Mouse (Mus musculus) kidney, postnatal 36 days (tissue): ENCODE results near the gene Cask.
"Not testable (repeated sequence)": the region's sequence is repeated elsewhere in the genome, so short reads cannot be mapped to it uniquely, and the experiment has no call there.

Experiments
- DNase-seq, 2 experiments: peaks; one replicate each; pipeline ENCODE4 v3.0.0; 2021 to 2022; ENCODE audit warnings: mixed read lengths in 2 of 2

The Cask gene

GRCm38 (mm10) chrX:13851285-13851684, at the start of gene Cask:
Gene Cask (minus strand): TSS chrX:13851367.
- DNase-seq = peak in 1 of 2 experiments; percentile 14

DNA sequence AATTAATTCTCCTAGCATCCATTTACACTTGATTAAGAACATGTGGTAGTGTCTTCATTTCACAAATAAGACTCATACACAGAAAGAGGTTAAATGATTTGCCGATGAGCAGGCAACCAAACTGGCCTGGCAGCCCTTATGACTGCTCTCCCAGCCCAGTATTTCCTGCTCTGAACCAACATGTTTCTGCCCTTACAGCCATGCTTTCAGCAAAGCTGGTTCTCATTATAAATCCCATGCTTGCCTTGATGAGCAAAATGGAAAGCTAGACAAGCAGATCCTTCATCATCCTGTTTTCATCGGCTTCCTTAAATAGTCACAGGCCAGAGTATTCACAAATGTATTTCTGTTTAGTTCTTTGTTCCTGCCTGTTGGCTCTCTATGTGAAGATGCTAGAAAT, 38.8 kb upstream of the Cask start:
- DNase-seq = no peak

DNA sequence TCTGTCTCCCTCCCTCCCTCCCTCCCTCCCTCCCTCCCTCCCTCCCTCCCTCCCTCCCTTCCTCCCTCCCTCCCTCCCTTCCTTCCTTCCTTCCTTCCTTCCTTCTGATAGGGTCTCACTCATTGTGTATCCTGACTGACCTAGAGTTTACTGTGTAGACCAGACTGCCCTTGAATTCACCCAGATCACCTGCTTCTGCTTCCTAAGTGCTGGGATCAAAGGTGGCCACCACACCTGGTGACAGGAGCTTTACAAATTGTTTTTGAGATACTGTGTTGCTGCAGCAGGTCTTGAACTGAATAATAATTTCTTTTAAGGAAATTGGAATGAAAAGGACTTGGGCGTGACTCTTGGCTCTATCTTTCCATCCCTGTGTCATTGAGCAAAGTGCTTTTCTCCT, 33.2 kb upstream of the Cask start:
- DNase-seq = no peak

DNA sequence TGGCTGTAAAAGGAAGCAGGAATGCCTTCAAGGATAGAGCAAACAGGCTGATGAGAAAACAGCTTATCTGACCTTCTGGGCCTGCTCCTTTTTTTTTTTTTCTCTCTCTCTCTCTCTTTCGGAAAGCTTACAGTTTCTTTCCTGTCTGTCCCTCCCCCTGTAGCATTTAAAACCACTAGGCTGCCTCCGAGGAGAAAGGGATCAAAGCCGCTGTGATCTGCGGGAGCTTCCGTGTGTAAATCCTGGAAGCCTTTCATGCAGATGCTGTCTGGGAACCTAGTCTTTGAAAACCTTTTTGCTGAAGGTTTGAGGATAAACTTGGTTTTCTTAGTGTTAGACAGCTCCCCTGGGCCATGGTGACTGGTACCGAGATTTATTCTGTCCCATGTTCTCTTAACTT, 30.8 kb upstream of the Cask start:
- DNase-seq = no peak

DNA sequence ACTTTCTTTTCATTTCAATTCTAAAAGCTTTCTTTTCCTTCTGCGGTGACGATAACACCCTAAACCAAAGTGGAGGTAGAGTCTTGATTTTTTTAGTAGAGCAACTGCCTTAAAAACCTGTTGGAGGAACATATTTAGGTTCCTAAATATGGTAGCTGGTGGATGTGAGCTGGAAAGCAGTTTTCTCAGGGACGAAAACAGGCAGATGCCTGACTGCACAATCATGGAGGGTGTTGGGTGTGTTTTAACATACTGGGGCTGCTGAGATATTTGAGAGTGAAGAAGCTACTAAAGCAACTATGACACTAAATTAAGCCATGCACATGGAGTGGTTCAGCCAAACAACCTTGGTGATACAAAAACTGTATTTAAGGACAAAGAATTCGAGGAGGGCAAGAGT, 9.0 kb upstream of the Cask start:
- no peak for DNase-seq

DNA sequence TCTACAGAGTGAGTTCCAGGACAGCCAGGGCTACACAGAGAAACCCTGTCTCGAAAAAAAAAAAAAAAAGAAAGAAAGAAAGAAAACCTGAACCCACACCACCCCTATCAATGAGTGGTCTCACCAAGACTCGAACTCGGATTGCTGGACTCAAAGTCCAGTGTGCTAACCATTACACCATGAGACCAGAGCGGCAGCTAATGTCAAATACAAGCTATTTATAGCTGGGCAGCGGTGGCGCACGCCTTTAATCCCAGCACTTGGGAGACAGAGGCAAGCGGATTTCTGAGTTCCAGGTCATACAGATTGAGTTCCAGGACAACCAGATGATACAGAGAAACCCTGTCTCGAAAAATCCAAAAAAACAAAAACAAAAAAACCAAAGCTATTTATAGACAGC, 7.9 kb upstream of the Cask start:
- no peak for DNase-seq

DNA sequence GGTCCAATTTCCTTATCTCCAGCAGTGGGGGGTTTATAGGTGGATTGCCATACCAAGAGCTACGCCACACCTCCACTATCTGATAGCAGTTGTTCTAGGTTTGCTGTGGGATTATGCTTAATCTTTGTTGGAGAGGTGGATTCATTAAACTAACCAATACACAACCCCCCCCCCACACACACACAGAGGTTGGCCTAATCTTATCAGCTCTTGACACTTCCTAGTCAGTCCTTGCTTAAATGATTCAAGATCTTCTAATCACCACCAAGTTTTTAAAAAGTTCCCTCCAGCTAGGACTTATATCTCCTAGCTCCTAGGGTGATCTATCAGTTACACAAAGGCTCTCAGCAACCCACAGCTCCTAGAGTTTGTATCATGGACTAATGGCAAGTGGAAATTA, 2.7 kb downstream of the Cask start:
- DNase-seq = no peak

GRCm38 (mm10) chrX:13847502-13847851, 3.7 kb downstream of the Cask start:
- DNase-seq = peak in 1 of 2 experiments; percentile 20

GRCm38 (mm10) chrX:13846653-13847501, 4.3 kb downstream of the Cask start:
- peak; percentile 88 to 92 for DNase-seq

DNA sequence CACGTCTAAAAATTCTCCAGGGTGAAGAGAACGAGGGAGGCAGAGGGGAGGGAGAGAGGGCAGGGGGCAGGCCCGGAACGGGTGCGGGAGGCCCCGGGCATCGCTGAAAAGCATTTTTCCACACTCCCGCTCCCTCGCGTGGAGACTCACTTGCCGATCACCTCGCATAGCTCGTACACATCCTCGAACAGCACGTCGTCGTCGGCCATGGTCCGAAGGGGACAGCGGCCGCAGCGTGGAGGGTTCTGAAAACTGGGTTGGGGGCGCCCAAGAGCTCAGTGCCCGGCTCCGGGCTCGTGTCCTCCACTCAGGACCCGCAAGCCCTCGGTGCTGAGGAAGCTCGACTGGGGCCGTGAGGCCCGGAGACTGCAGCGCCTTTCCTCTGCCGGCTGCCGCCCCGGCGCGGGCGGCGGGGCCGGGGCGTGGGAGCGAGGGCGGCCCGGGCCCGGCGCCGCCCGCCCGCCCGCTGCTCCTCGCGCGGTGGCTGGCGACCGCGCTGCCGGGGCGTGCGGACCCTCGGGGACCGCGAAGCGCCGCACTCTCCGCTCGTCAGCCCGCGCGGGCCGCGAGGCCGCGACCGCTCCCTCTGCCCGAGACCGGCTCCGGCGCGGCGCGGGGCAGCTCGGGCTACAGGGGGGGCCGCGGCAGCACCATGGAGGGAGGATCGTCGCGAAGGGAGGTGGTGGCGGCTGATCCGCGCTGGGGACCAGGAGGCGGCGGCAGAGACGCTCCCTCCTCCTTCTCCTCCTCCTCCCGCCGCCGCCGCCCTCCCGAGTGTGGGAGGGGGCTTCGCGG, 5.1 kb downstream of the Cask start:
- DNase-seq = peak; percentile 29 to 53

DNA sequence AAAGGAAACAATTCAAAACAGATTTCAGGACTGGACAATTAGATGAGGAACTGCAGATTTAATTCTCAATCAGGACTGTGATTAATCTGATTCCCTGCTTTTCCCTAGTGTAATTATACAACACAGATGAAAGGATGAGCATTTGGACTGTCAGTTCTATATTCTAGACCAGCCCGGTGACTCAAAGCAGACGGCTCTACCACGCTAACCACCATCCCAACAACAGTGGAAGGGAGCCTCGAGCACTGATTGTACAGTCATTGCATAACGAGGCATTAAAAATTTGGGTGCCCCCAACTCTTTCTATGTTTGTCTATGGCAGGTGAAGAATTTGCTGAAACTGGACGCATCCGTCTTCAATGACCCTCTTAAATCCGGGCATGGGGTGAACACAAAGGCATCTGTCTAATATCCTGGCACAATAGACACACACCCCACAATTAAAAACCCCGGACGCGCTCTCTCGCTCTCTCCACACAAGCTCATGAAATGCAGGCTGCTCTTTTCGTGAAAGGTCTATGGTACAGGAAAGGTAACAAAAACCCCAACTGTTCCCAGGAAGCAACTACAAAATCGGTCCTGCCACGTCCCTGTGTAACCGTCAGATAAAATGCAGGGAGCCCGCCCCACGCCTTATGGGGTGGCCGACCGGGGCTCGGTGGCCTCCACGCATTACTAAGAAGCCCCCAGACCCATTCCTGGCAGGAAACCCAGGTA, 5.9 kb downstream of the Cask start:
- DNase-seq = peak in 1 of 2 experiments; percentile 5

DNA sequence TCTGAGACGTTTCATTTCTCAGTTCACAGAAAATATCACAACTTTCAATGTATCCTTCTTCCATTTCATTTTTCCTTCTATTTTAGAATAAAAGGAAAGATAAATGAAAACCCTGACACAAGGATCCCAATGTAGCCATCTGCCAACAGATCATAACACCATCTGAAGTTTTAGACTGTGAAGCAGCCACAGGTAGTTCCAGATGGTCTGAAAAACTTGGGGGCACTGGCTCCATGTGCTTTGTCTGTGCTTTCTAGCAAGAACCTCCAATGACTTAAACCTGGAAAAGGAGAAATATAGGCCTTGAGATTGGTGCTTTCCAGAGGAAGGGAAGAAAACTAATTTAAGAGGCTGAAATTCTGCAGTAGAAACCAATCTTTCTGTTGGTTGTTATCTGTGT, 28.4 kb downstream of the Cask start:
- DNase-seq = no peak

- DNase-seq = peak in 1 of 2 experiments; percentile 0
Measured at GRCm38 (mm10) chrX:13798754-13799153, 52.4 kb downstream of the Cask start.

- peak in 1 of 2 experiments; percentile 0 for DNase-seq
Measured at GRCm38 (mm10) chrX:13765672-13766071, 85.5 kb downstream of the Cask start.

DNA sequence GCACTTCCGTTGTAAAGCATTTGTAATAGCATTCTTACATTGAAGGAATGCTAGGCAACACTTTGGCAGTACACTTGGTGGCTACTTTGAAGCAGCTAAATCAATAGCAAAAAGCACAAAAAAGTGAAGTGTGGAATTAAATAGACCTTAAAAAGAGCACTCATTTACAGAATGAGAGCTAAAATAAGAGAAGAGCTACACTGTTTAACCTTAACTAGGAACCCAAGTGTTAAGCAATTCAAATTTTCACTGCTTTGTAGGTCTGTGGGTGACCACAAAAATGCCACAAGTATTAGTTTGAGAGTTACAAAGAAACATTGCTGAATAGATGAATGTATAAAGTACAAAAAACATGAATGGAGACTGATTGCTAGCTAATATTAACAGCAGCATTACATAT, 86.1 kb downstream of the Cask start:
- DNase-seq = no peak

DNA sequence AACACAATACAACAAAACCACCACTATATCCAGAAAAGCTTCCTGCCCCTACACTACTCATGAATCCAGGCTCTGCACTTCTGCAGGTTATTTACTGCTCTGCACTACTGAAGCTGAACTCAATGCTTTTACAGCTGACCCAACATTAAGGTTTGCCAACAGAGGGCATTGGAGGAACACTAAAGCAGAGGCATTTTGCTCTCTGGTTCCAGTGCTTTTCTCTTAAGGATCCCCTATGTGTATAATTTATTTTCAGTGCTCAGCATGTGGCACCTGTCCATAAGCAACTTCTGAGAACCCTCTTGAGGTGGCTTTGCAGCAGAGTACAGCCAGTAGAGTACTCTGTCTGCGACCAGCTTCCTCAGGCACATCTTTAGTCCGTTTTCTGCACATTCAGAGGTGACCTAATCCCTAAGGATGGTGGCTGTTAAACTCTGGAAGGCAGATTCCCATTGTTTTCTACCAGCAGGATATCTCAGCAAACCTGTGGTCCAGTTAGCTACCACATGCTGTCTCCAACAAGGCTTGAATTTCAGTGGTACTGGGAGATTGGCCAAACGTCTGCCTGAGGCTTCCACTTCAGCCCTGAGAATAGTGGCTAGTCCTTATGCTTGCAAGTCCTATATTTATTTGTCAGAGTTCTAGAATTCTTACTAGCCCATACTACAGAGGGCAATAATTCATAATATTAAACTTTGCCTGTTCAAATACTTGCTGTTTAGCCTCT, 93.7 kb downstream of the Cask start:
- peak; percentile 7 to 18 for DNase-seq

DNA sequence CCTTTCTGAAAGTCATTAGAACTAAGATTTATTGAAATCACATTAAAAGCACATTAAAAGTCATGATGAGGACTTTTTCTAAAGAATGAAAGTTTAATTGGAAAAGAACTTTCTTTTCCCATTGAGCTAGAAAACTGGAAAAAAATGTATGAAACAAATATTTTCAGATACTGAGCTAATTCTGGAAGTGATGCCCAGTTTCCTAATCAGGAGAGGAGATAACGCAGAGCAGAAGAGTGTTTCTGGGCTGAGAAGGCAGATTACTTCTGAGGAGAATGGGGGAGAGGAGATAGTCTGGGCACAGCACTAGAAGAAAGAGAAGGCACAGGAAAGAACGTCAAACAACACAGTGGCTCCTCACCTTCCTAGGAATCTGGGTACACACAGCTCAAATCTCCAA, 110.1 kb downstream of the Cask start:
- DNase-seq = no peak

GRCm38 (mm10) chrX:13730785-13731184, 120.4 kb downstream of the Cask start:
- DNase-seq = not testable (repeated sequence)

DNA sequence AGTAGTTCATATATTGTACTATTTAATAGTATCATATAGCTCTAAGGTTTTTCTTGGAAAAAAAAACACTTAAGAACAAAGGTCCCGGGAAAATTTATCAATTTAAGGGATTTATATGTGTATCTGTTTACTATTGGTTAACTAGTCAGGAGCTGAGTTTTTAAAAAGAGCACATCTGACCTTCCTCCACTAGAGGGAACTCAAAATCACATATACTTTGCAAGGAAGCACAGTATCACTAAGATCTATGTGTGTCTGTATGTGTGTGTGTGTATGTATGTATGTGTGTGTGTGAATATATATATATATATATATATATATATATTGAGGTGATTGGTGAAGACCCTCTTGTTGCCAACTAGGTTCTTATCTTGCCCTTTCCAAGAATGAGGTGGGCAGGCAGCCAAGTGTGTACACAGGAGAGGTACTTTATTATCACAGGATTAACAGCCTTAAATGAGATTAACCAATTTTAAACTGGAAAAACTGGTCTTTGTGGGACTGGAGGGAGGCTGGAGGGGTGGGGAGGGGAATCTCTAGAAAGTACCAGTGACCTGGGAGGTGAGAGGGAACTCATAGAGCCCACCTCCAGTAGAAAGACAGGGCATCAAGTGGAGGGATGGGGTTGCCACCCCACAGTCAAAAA, 121.2 kb downstream of the Cask start:
- DNase-seq = peak in 1 of 2 experiments; percentile 12

DNA sequence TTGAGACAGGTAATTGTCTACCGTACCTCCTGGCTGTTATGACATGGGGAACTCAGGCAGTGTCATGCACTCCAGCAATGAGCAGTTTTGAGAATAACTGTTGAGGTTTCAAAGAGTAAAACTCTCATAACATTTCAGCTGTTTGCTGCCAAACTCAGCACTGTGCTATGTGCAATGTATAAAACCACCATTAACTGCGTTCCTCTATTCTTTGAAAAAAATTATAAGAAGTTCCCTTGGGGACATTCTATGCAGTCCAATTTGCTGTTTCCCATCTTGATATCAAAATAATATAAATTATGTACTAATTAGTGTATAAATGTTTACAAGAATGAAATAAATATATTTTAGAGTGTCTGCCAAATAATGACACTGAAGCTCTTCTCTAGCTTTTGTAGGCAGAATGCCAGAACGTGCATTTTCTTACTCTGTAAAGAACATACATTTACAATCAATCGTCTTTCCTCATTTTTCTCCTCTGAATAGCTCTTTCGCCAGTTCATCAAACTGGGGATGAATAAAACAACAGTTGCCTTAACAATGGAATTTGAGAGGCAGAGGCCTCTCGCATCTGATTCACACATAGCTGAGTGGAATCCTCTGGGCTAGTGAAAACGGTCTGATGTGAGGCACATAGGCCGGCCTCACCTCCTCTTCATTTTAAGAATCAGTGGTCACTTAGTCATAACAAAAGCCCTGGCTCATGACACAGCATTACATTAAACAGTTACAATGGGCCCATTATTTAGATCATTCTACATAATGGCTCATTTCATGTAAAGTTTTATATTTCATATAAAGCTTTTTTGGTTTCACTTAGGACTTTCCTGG, 125.4 kb downstream of the Cask start:
- DNase-seq = no peak

GRCm38 (mm10) chrX:13720296-13720829, 130.8 kb downstream of the Cask start:
- peak in 1 of 2 experiments; percentile 4 for DNase-seq
